Mouse (Mus musculus): Measurements from ENCODE around the gene Wfdc18. TPM values are rescaled to one million over a fixed set of nuclear protein-coding genes. Genes with fewer than 3 reads are reported as not detected.

The Wfdc18 gene
- total RNA-seq, 2 experiments from 2014 or later = 2.3 TPM

DNA sequence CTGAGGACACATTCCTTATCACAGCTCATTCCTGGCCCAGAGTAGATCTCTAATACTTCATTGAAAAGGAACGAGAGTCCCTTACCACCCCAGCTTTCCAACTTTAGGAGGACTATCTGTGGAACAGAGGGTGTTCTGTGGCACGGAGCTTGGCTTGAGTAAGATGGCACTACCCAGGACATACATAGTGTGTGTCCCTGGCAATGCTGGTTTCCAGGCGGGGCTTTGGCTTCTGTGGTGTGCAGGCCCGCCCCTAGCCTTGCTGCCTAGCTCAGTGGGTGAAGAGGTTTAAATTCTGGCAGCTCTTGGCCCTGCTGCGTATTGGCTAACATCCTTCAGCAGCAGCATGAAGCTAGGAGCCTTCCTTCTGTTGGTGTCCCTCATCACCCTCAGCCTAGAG lies 37.9 kb downstream of the Wfdc18 start, which contains the start of gene Wfdc21:
TSS of gene Wfdc21 (plus strand) at position 260 of the 400 bp plus-strand sequence.
- intact Hi-C loops (cut with DNase I) = no loop called here
- Histone ChIP-seq H3K4me3 (no peak within 1 kb of the TSS), H3K27ac (no peak within 1 kb of the TSS)
- DNase-seq (ENCODE audit: extremely low spot score in 1 of 2, low spot score in 2 of 2) = no peak
- no peak for TF ChIP-seq CTCF (IDR thresholded peaks at IDR 0.05)

DNA sequence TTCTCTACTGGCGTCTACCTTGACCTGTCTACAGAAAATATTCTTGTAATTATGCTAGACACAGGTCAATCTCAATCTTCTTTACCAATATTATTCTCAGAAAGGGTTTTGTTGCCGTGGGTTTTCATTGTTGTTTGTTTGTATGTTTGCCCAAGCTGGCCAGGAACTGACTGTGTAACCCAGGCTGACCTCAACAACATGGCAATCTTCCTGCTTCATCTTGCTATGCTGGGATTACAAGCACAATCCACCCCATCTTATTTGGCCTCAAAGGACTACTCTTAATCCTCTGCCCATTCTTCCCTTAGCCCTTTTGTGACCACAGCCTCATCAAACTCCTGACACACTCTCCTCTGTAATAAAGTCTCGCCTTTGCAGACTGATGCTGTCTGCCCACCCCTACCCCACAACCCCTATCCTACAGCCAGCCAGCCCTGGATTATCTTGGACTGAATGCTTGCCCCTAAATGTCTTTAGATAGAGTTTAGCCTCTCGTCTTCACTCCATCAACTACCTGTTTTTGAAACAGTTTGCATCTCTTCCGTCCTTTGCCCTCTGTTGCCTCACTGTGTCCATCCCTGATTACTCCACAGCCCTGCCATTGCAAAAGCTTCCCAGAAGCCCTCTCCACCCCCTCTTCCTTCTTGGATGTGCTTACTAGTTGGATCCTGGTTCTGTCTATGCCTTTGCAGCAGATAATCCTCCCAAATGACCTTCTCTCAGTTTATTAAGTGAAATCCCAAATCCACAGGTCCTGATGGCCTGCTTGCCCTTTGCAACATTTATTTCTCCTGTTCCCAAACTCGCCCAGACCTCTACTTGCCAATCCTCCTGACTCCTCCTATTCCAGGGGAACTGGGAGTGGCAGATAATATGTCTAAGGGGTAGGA lies 38.8 kb downstream of the Wfdc18 start:
- intact Hi-C loops (cut with DNase I) = no loop called here
- TF ChIP-seq CTCF (IDR thresholded peaks at IDR 0.05) = no peak

DNA sequence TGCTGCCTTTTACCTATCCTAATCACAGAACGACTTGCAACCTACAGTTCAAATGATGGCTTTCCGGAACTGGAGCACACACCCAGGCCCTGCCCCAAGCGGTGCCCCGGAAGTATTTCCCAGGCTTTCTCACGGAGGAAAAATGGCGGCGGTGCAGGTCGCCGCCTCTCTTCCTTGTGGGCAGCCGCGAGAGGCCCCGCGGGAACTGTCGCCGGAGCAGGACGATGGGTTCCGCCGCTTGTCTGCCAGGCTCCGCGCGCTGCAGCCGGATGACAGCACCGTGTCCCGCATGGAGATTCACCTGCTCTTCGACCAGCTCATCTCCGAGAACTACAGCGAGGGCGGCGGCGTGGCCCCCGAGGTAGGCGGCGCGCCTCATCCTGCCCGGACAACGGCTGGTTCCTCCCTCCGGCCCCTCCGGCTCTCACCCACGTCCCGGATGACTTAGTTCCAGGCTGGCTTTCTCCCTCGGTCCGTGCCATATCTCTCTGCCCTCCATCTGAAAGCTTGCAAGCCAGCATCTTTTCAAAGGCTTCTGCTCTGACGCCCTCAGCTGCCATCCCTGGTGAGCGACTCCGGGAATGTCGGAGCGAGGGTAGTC lies 44.9 kb downstream of the Wfdc18 start, which contains the start of gene Heatr6:
TSS of gene Heatr6 (plus strand) at position 116 of the 601 bp plus-strand sequence.
- Histone ChIP-seq H3K4me3 (peak within 1 kb of the TSS; percentile 69), H3K27ac (peak within 1 kb of the TSS; percentile 94)
- TF ChIP-seq CTCF (IDR thresholded peaks at IDR 0.05) = no peak; the same call in 1 of the 2 replicates
- DNase-seq (ENCODE audit: extremely low spot score in 1 of 2, low spot score in 2 of 2) = peak; percentile 89 to 90
- intact Hi-C loops (cut with DNase I) = no loop called here

More for the DNA sequence above, 38.8 kb downstream of the Wfdc18 start:
- H3K27ac ChIP-seq = no peak overlapping the region
- H3K4me3 ChIP-seq = no peak overlapping the region
- DNase-seq (ENCODE audit: extremely low spot score in 1 of 2, low spot score in 2 of 2) = no peak

DNA sequence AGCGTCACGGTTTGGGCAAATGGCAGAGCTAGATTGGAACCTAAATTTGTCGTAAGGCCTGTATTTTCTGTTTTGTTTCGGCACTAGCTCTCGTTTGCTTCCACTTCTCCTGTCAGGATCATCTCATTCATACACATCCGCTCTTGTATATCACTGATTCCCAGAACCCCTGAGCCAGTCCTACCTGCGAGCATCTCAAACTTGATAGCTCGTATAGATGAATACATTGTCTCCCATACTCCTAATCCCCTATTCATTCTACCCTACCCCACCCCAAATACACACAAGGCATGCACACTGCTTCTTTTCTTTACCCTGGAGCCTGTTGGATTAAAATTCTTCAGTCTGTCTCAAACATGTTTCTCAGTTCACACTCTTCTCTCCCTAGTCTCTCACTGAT lies 45.4 kb downstream of the Wfdc18 start:
- intact Hi-C loops (cut with DNase I) = no loop called here
- H3K27ac ChIP-seq = peak overlapping the region; percentile 94
- no peak for TF ChIP-seq CTCF (IDR thresholded peaks at IDR 0.05)
- H3K4me3 ChIP-seq = peak overlapping the region; percentile 69
- no peak for DNase-seq (ENCODE audit: extremely low spot score in 1 of 2, low spot score in 2 of 2)

Other genes starting within 250 kb of the Wfdc18 start
- 1 to 10 TPM; 3.8 to 3.9 TPM for gene Mmp28, start 245.9 kb upstream of the Wfdc18 start, total RNA-seq (2021)
- gene Taf15, start 235.9 kb upstream of the Wfdc18 start, total RNA-seq (2021) = 10 to 100 TPM; 71.9 to 74.1 TPM
- not detected for gene Heatr9, start 186.8 kb upstream of the Wfdc18 start, total RNA-seq (2021)
- not detected for gene Ccl5, start 178.5 kb upstream of the Wfdc18 start, total RNA-seq (2021)
- gene Ccl9, start 130.4 kb upstream of the Wfdc18 start, total RNA-seq (2021) = 1 to 10 TPM; 2.6 to 5.2 TPM
- gene Ccl6, start 115.9 kb upstream of the Wfdc18 start, total RNA-seq (2021) = 1 to 10 TPM; 1.4 to 1.9 TPM
- gene Rpl9-ps1, start 63.4 kb upstream of the Wfdc18 start, total RNA-seq (2021) = not detected
- gene Ccl3, start 59.7 kb upstream of the Wfdc18 start, total RNA-seq (2021) = not detected
- not detected for gene Ccl4, start 46.4 kb upstream of the Wfdc18 start, total RNA-seq (2021)
- not detected for gene Wfdc17, start 5.0 kb upstream of the Wfdc18 start, total RNA-seq (2021)
- not detected for gene Wfdc21, start 37.9 kb downstream of the Wfdc18 start, total RNA-seq (2021)
- gene Heatr6, start 44.7 kb downstream of the Wfdc18 start, total RNA-seq (2021) = 10 to 100 TPM; 14.8 to 16.4 TPM
- gene Hnf1b, start 141.0 kb downstream of the Wfdc18 start, total RNA-seq (2021) = under 1 TPM; 0.23 to 0.75 TPM
- gene Ddx52, start 233.0 kb downstream of the Wfdc18 start, total RNA-seq (2021) = 10 to 100 TPM; 13.3 to 15.2 TPM